Mouse (Mus musculus) stomach, postnatal 0 days (tissue): ENCODE results near the gene Lrch3.

Source experiments
- CTCF ChIP-seq: IDR thresholded peaks from 2 replicates; pipeline ENCODE4 v1.5.1; 2016; ENCODE audit warnings: antibody characterized with exemption, low read depth, mild to moderate bottlenecking, moderate library complexity
- EP300 ChIP-seq: optimal IDR thresholded peaks from 2 replicates; pipeline ENCODE3; 2016; ENCODE audit warnings: antibody characterized with exemption

GRCm38 (mm10) chr16:33043268-33043667 lies 129.4 kb downstream of the Lrch3 start:
- TF ChIP-seq CTCF = no peak
- no peak for TF ChIP-seq EP300
